Mouse (Mus musculus): ENCODE measurements around the gene Slc9a3r2. TPM values are rescaled to one million over a fixed set of nuclear protein-coding genes. Genes with fewer than 3 reads are reported as not detected.
"Not testable (repeated sequence)": the region's sequence is repeated elsewhere in the genome, so short reads cannot be mapped to it uniquely, and the experiment has no call there.

Gene Slc9a3r2
- total RNA-seq, 2 experiments from 2014 or later, result 61.8 to 75.0 TPM

DNA sequence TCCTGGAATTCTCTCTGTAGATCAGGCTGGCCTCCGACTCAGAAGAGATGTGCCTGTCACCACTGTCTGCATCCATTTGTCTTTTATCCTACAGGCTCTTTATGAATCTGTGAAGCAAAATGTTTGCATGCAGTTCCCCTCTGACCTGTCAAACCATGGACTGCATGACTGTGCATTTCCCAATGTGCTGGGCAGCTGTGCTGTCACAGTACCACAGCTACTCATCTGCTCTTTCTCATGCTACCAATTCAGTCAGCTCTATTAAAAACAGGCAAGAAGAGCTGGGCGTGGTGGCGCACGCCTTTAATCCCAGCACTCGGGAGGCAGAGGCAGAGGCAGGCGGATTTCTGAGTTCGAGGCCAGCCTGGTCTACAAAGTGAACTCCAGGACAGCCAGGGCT, 16.9 kb upstream of the Slc9a3r2 start:
- not testable (repeated sequence) for DNase-seq

DNA sequence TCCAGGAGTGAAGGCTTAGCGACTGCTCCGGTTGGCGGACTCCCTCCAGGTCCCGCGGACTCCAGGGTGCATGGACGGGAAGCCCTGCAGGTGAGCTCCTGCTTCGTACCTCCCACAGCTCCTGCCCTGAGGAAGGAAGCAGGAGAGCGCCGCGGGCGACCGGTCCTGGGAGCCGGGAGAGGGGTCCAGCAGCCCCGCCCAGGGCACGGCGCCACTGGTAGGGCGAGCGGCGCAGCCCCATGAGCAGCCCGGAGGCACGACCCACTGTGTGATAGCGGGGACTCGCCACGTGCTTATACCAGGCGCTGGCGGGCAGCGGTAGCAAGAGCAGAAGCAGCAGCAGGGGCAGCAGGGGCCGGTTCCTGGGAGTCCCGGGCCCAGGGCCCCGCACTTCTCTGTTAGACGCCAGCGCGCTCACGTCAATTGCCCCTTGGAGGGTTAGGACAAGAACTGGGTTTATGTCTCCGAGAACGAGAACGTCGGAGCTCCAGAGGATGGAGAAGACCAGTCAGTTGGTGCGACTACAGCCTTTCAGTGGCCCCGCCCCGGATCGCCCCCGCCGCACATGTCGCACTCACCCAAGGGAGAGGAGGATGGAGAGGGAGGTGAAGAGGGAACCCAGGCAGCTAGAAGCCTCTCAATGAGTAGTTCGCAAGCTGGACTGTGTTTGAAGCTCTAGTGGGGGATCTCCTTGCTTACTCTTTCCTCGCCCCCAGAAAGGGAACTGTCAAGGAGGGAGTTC, 8.1 kb upstream of the Slc9a3r2 start, which contains the start of gene Npw:
Gene Npw (minus strand): TSS at position 441 of the 742 bp plus-strand sequence.
- DNase-seq, result peak; percentile 43

DNA sequence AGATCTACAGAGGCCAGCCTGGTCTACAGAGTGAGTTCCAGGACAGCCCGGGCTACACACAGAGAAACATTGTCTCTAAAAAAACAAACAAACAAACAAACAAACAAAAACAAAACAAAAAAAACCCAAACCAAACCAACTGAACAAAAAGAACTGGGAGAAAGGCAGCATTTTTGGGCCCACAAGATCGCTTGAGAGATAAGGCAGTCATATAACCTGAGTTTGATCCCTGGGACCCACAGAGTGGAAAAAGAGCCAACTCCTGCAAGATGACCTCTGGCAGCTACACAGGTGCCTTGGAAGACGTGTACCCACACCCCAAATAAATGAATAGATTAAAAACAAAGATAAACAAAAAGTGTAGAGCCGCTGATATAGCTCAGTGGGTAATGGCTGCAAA, 4.8 kb upstream of the Slc9a3r2 start:
- DNase-seq, result no peak

DNA sequence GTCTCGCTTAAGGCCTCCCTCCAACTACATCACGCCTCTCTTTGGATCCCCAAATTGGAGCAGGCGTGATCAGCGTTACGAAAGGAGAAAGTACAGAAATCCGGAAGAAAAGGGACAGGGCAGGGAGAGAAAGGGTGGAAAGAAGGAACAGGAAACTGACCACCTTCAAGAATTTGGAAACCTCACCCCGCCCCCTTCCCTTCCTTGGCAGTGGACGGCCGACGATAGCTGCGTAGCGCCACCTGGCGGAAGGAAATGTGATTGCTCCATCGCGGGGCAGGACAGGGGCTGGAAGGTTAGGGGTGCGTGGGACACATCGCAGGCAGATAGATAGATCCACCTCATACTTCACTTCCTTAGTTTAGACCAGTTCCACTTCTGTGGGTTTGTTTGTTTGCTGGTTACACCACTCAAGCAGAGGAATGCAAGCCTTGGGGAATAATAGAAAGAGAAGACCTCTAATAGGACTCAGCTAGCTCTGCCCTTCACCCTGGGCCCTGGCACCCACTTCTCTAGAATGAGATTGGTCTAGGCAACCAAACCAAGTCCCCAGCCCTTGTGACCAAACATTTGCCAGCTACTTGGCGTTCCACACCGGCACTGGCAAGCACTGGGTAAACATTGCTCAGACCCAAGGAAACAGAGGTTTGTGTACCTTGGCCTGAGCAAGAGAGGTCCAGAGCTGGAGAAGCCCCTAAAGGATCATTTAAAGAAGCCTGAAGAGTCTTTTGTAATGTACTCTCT, 4.0 kb upstream of the Slc9a3r2 start:
- DNase-seq, result peak; percentile 86

DNA sequence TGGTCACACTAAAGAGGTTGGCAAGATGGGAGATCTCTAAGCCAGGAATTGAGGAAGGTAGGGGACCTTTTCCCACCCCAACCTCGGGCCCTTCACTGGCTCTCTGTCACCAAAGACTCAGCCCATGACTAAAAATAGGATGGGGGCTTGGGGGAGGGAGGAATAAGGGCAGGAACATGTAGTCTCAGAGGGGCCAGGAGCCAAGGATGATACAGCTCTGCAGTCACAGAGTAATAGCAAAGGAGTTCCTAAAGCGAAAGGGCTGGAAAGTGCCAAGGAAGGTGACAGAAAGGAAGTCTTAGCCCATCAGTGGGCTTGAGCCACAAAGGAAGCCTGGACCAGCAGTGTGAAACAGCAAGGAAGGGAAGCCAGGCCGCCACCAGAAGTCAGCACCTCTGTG, 1.7 kb upstream of the Slc9a3r2 start:
- no peak for DNase-seq

DNA sequence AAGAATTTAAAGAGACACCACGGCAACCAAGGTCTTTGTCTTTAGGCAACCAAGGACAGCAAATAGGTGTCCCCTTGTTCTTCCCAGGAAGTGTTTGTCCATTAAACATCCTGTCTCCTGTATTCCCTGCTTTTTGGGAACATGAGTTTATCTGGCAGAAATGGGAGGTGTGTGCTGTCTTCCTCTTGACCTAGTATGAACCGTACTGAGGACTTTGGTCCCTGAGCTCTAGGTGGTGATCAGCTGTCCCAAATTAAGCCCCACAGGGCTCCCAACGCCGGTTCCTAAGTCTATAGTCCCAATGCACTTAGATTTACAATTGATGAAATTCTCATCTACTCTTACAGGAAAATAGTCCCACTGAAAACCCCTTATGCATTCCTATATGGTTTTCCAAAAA, 639 bp upstream of the Slc9a3r2 start:
- DNase-seq, result no peak

DNA sequence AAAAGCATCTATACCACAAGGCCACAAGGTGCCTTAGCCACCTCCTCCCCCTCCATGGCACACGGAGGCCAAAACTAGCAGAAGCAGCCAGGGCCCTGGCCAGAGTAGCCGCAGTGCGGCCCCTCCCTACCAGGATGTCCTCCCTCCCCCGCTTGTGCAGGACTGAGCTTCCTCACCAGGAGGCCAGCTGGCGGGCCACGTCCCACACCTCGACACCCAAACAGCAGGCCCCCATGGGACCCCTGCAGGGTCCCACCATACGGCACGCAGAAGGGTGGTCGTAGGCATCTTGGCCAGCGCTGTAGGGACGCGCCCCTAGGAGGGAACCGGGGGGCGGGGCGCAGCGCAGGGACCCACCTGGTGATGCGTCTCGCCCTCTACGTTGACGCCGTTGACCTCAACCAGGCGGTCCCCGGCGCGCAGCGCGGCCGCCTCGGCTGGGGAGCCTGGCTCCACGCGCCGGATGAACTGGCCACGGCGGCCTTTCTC, 502 bp downstream of the Slc9a3r2 start:
- DNase-seq, result peak; percentile 65

DNA sequence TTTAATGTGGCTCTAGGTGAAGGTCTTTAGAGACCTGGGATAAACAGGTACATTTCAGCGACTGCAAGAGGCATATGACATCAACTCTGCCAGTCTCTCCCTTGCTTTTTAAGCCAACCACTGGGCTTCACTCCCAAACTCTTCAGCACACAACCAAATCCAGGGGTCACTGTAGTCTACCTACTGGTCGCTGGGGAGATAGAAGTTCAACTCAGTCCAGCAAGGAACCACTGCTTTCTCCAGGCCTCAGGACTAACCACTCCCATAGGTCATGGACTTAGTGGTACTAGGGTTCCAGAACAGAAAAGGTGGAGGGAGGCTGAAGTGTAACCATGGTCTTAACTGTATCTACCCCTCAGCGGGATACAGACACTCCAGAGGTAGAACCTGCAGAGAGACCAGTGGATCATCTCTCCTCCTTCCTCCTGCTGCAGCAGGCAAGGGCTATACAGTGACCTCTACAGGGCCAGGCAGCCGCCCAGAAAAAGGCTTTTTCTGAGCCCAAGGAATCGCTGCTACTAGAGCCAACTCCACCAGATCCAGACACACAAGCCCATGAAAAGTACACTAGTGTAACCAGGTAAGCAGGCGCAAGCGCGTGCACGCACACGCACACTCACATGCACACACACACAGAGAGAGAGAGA, 1.3 kb downstream of the Slc9a3r2 start:
- DNase-seq, result no peak

DNA sequence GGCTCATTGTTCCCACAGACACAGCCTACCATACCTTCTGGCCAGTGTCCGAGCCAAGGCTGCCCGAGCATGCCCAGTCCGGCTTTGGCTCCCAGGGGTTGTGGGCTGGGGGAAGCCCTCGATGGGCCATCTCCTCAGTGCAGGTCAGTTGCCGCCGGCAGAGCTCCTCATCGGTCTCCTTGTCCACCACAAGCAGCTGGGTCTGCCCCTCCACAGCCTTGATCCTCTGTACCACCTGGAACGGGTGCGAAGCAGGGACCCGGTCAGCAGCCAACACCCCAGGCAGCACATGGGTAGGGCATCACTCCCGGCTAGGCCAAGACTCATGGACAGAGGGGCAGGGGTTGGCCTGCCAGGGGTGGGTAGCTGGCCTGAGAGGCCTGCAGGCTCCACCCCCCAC, 2.6 kb downstream of the Slc9a3r2 start:
- DNase-seq, result peak; percentile 30

DNA sequence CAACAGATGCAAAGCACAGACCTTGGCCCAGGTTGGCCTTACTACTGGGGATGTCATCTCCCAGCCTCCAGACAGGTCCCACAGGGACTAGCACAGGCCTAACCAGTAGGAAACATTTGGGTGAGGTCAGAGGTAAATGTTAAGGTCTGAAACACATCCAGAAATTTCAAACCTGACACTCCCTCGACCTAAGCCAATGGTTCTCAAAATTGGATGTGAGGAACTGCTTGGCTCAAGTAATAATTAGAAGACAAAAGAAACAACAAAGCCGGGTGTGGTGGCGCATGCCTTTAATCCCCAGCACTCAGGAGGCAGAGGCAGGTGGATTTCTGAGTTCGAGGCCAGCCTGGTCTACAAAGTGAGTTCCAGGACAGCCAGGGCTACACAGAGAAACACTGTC, 3.7 kb downstream of the Slc9a3r2 start:
- no peak for DNase-seq

DNA sequence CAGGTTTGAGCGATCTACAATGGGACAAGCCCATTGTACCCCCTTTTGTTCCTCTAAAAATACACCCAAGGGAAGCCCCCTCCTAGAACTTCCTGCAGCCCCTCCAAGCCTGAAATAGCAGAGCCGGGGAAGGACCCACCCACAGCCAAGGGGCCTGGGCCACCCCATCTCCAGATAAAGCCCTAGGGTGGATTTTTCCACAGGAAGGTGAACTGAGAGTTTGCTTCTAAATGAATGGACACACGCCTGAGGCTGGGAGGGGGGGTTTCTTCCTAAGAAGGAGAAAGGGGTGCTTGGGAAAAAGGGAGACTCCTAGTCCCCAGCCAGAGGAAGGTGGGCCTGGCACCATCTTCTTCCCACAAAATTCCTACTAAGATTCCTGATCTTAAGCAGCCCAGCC, 4.2 kb downstream of the Slc9a3r2 start:
- peak; percentile 45 for DNase-seq

DNA sequence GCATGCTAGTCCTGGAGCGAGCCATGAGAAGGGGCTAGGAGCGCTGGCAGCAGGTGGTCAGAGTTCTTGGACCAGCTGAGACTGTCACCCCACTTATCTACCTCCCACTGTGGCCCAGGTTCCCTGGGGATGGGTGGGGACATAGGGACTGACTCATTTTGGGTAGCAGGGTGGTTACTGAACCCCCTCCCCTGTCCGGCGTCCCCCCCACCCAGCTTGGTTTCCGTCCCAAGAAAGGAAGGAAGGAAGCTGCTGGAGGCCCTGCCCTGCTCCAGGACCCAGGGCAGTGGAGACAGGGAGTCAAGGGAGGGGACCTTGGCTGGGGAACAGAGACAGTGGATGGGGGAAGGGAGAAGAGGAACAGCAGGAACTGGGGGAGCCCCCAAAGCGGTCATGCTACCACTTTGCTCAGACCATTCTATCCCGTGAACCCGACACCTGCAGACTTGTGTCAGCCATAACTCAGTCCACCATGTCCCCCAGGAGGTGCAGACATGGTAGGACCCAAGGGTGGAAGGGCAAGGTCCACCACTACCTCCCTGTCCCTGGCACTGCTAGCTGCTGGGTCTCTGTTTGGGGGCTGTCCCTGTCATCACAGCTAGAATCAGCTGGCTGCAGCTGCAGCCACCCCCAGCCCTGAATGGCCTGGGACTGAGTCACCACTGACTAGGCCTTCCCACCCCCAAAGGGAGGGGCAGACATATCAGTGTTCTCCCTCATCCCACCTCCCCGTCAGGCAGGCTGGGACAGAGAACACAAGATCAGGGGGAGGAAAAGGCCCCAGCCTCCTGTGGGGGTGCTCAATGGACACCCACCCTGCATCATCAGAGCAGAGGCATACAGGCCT, 5.0 kb downstream of the Slc9a3r2 start:
- DNase-seq, result peak; percentile 69

DNA sequence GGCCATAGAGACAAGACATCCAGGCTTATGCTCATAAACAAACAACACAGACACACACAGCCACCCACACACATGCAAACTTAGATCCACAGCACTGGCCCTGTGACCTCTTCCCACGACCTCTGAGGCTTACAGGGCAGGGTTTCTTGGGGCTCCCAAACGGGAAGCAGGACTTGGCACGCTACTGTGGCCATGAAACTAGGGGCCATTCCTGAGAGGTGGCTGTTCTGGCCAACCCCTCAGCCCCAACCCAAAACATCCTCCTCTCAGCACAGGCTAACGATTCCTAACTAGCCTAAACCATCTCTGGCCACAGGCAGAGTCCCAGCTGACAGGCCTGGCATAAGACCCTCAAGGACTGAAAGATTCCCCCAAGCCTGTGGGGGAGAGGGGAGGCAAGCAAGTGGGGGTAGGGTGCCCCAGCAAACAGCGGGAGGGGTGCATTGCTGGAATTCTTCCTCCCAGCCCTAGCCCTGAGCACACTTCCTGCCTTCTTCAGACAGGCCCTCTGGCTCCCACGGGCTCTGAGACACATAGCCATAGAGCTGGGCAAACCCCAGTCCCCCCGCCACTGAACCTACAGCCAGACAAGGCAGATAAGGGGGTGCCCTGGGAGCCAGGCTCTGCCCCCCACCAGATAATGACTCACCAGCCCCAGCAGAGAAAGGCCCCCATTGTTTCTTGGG, 6.0 kb downstream of the Slc9a3r2 start:
- DNase-seq, result peak; percentile 52

DNA sequence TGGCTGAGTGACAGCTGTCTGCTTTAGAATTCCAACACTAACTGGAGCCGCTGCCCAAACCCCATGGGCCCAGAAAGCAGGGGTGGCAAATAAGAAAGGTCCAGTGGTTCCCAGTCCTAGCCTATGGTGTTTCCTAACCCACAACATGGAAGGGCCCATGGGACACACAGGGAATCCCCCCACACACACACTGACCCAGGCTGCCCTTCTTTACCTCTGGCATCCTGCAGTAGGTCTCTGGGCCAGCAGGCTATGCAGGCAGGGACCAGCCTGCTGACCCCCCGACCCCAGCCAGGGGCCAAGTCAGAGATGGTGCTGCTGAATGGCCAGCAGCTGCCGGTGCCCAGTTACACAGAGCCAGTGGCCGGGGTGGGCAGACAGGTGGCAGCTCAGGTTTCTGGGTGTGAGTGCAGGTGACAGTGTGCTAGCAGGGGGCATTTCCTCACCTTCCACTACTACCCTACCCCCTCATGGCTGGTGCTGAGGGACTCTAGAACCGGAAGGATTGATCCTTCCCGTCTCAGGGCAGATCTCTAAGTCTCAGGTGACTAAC, 7.3 kb downstream of the Slc9a3r2 start:
- no peak for DNase-seq

DNA sequence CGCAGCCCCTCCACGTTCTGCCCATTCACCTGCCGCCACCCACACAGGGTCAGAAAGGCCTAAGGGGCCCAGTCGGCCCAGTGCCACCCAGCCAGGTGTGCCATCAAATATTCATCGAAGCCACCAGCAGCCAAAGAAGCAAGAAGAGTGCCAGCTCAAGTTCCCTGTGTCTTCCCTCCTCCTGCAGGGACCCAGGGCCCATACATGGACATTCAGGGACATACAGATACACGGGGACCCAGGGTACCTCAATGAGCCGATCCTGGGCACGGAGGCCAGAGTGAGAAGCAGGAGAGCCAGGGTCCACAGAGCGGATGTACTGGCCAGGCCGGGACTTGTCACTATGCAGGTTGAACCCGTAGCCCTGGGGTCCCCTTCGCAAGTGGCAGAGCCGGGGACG, 8.2 kb downstream of the Slc9a3r2 start:
- DNase-seq, result no peak

DNA sequence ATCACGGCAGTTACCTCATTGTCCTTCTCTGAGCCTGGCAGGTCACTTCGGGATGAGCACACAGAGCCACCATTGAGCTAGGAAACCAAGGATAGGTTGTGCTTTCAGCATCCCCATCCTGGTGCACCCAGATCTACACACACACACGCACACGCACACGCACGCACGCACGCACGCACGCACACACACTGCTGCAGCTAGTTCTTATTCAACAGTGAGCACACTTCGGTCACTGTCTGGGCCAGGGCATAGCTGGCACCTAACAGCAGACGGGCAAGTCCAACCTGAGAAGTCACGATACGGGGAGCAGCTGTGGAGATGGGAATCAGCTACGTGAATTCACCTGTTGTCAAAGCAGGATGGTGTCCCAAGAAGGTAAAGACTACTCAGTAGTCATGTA, 9.5 kb downstream of the Slc9a3r2 start:
- no peak for DNase-seq

DNA sequence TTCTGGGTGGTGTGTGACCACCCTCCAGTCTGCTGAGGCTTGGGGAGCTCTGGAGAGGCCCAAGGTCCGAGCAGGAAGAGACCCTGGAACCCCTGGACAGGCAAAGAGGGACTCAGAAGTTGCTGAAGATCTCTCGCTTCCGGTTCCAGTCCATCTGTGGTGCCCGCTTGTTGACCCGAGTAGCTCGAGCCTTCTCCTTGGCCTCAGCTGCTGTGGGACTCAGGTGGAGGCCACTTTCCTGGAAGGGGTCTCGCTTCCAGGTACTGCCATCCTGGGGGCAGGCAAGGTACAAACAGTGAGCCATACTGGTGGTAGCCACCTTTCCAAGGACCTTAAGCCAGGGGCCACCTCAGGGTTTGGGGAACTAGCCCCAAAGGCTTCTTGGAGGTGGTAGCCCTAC, 10.0 kb downstream of the Slc9a3r2 start:
- DNase-seq, result no peak

DNA sequence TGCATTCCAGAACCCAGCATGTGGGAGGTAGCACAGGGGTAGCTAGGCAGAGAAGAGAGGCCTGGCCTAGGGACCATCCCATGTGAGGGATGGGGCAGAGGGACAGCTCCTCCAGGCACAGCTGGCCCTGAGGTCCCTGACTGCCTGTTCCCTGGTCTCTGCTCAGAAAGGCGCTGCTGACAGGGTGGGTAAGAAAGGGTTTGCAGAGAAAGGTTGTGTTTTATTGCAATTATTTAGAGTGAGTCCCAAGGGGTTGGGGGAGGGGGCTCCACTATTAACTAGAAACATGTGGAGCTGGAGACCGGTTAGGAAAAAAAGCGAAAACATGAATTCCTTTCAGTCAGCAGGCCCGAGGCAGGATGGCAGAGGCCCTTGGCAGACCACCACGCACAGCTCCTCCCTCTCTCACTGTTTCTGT, 10.5 kb downstream of the Slc9a3r2 start:
- DNase-seq, result peak; percentile 45

DNA sequence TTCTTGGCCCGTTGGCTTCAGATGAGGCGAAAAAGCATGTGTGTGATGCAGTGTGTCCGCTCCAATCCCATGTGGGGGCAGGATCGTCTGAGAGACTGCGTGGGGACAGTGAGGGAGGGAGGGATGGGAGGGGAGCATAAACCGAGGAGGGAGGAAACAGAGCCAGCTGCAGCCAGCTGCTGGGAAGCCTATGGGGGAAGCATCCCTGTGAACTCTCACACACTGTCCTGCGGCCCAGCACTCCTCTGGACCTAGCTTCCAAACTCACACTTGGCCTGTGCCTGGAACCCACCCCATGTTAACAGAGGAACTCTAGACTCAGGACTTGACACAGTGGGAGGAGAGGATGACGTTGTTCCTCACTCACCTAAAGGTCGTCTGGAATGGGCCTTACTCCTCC, 11.3 kb downstream of the Slc9a3r2 start:
- DNase-seq, result peak; percentile 81

DNA sequence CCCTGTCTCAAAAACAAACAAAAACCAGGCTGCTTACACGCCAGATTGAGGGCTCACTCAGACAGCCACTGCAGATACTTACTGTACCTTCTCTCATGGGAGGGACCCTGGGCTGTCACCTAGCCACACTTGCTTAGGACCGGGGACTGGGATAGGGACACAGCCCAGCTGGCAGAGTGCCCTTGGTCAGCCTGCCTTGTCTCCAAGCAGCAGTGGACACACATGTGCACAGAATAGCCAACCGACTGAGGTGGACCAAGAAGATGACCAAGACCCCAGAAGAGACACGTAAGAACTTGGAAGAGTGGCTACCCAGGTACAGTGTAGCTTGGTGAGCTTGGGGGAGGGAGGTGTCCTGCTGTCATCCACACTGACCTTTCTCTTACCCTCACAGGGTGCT, 11.9 kb downstream of the Slc9a3r2 start:
- peak; percentile 48 for DNase-seq

DNA sequence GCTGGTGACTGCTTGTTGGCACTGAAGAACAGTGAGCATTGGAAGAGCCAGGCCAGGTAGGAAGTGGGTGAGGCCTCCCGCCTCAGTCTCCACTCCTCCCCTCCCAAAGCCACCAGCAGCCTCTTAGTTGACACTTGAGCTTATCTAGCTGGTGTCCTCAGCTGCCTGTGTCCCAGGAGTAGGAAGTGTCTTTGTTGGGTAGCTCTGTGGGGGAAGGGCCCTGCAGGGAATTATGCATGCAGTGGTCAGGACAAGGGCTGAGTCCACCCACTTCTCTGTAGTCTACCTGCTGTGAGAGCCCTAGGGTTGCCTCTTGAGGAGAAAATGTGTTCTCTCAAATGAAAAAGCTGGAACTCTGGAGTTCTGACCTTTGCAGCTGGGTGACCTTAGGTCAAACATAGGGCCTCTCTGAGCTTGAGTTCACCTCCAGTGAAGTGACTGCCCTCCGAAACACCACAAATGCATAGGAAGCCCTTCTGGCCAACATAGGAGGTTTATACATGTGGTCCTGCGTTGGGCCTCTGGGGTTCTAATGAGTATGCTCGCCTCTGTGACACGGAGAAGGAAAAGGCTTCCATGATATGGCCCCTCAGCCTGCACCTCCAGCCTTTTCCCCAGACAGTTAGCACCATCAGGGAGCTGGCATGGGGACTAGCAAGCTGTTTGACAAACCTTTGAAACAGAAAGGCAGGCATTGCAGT, 13.2 kb downstream of the Slc9a3r2 start:
- no peak for DNase-seq

Measured in heart, postnatal 4 days (tissue).